Mouse (Mus musculus): ENCODE data around the gene Serpine1. TPM values are rescaled to one million over a fixed set of nuclear protein-coding genes. Genes with fewer than 3 reads are reported as not detected.

Gene Serpine1
- total and polyA plus RNA-seq, 3 experiments: 2.1 to 5.3 (median 3.9) TPM

GRCm38 (mm10) chr5:137024318-137024717 is 47.8 kb downstream of the Serpine1 start:
- no peak for DNase-seq

GRCm38 (mm10) chr5:137015913-137016312 is 56.2 kb downstream of the Serpine1 start:
- peak; percentile 83 for DNase-seq

GRCm38 (mm10) chr5:137012401-137012950 is 59.6 kb downstream of the Serpine1 start:
- DNase-seq: peak; percentile 77

Other genes starting within 250 kb of the Serpine1 start
- not detected for gene Col26a1, start 189.1 kb downstream of the Serpine1 start, total RNA-seq (2021)
- 0.20 and 0.26 TPM in 2 replicates for gene Col26a1, start 189.1 kb downstream of the Serpine1 start, polyA plus RNA-seq (2012; rRNA removed)
- gene Ift22, start 164.1 kb downstream of the Serpine1 start, total RNA-seq (2021): 10 to 100 TPM; 29.0 to 42.0 TPM
- 6.8 and 7.7 TPM in 2 replicates for gene Ift22, start 164.1 kb downstream of the Serpine1 start, polyA plus RNA-seq (2012; rRNA removed)
- 100 to 1,000 TPM; 143 to 225 TPM for gene Fis1, start 119.0 kb downstream of the Serpine1 start, total RNA-seq (2021)
- gene Fis1, start 119.0 kb downstream of the Serpine1 start, polyA plus RNA-seq (2012; rRNA removed): 136 and 184 TPM in 2 replicates
- gene Cldn15, start 105.7 kb downstream of the Serpine1 start, total RNA-seq (2021): 10 to 100 TPM; 11.2 to 18.8 TPM
- 19.7 and 20.2 TPM in 2 replicates for gene Cldn15, start 105.7 kb downstream of the Serpine1 start, polyA plus RNA-seq (2012; rRNA removed)
- gene Plod3, start 85.2 kb downstream of the Serpine1 start, total RNA-seq (2021): 10 to 100 TPM; 68.5 to 74.3 TPM
- 75.6 and 86.3 TPM in 2 replicates for gene Plod3, start 85.2 kb downstream of the Serpine1 start, polyA plus RNA-seq (2012; rRNA removed)
- 100 to 1,000 TPM; 102 to 109 TPM for gene Znhit1, start 84.2 kb downstream of the Serpine1 start, total RNA-seq (2021)
- gene Znhit1, start 84.2 kb downstream of the Serpine1 start, polyA plus RNA-seq (2012; rRNA removed): 151 and 155 TPM in 2 replicates
- 10 to 100 TPM; 10.1 to 51.2 TPM for gene Vgf, start 45.9 kb downstream of the Serpine1 start, total RNA-seq (2021)
- gene Vgf, start 45.9 kb downstream of the Serpine1 start, polyA plus RNA-seq (2012; rRNA removed): 5.3 and 7.0 TPM in 2 replicates
- gene Ap1s1, start 26.1 kb downstream of the Serpine1 start, total RNA-seq (2021): 100 to 1,000 TPM in 1 of 2 experiments, 10 to 100 TPM in 1; 75.4 to 114 TPM
- 46.5 and 56.7 TPM in 2 replicates for gene Ap1s1, start 26.1 kb downstream of the Serpine1 start, polyA plus RNA-seq (2012; rRNA removed)
- 10 to 100 TPM; 37.1 to 47.0 TPM for gene Trim56, start 43.9 kb upstream of the Serpine1 start, total RNA-seq (2021)
- 13.3 and 19.6 TPM in 2 replicates for gene Trim56, start 43.9 kb upstream of the Serpine1 start, polyA plus RNA-seq (2012; rRNA removed)
- not detected for gene Muc3, start 77.1 kb upstream of the Serpine1 start, total RNA-seq (2021)
- not detected in 2 replicates for gene Muc3, start 77.1 kb upstream of the Serpine1 start, polyA plus RNA-seq (2012; rRNA removed)
- gene Muc3a, start 140.1 kb upstream of the Serpine1 start, total RNA-seq (2021): under 1 TPM in 1 of 2 experiments, not detected in 1; 0.14 TPM
- gene Muc3a, start 140.1 kb upstream of the Serpine1 start, polyA plus RNA-seq (2012; rRNA removed): 0.30 and 0.63 TPM in 2 replicates
- gene Ache, start 215.3 kb upstream of the Serpine1 start, total RNA-seq (2021): 10 to 100 TPM in 1 of 2 experiments, 1 to 10 TPM in 1; 5.8 to 12.0 TPM
- gene Ache, start 215.3 kb upstream of the Serpine1 start, polyA plus RNA-seq (2012; rRNA removed): 11.0 and 18.0 TPM in 2 replicates
- 10 to 100 TPM in 1 of 2 experiments, 1 to 10 TPM in 1; 9.6 to 15.3 TPM for gene Ufsp1, start 222.4 kb upstream of the Serpine1 start, total RNA-seq (2021)
- 29.8 and 37.9 TPM in 2 replicates for gene Ufsp1, start 222.4 kb upstream of the Serpine1 start, polyA plus RNA-seq (2012; rRNA removed)
- 100 to 1,000 TPM; 135 to 172 TPM for gene Srrt, start 235.4 kb upstream of the Serpine1 start, total RNA-seq (2021)
- 138 and 150 TPM in 2 replicates for gene Srrt, start 235.4 kb upstream of the Serpine1 start, polyA plus RNA-seq (2012; rRNA removed)
- gene Trip6, start 242.1 kb upstream of the Serpine1 start, total RNA-seq (2021): 10 to 100 TPM; 28.3 to 41.4 TPM
- 108 TPM in 2 replicates for gene Trip6, start 242.1 kb upstream of the Serpine1 start, polyA plus RNA-seq (2012; rRNA removed)